Mouse (Mus musculus) heart, postnatal 0 days (tissue): Measurements from ENCODE around the gene Dcaf17.

Experiments used
- CTCF ChIP-seq: IDR thresholded peaks from 2 replicates; pipeline ENCODE4 v1.5.1; 2016; ENCODE audit warnings: antibody characterized with exemption, control low read depth, low read depth
- EP300 ChIP-seq: IDR thresholded peaks from 2 replicates; pipeline ENCODE4 v1.6.1; 2016; ENCODE audit warnings: antibody characterized with exemption, low read depth

GRCm38 (mm10) chr2:71046751-71047320 lies 8.3 kb upstream of the Dcaf17 start:
- no peak for TF ChIP-seq EP300
- no peak for TF ChIP-seq CTCF
